Mouse (Mus musculus) cortical plate, adult 2 months (tissue): Measurements from ENCODE around the gene Kif1b.

Experiments used
- CTCF ChIP-seq: fragments of 200-500 bp; IDR thresholded peaks from 2 replicates; pipeline ENCODE4 v1.5.1; 2011; ENCODE audit warnings: mild to moderate bottlenecking, control low read depth, low read length; ENCODE audit not compliant: insufficient read depth; ENCODE audit errors: extremely low read depth
- POLR2A ChIP-seq: fragments of 200-500 bp; IDR thresholded peaks from 2 replicates; pipeline ENCODE4 v1.6.1; 2011; ENCODE audit warnings: mild to moderate bottlenecking, low read length, control low read depth; ENCODE audit not compliant: insufficient read depth; ENCODE audit errors: extremely low read depth

GRCm38 (mm10) chr4:149149611-149150010, 157.9 kb downstream of the Kif1b start:
- TF ChIP-seq POLR2A (no peak), CTCF (no peak)
